Comparison of ENCODE assay signal across 9 mouse cellular contexts in the genomic region with DNA sequence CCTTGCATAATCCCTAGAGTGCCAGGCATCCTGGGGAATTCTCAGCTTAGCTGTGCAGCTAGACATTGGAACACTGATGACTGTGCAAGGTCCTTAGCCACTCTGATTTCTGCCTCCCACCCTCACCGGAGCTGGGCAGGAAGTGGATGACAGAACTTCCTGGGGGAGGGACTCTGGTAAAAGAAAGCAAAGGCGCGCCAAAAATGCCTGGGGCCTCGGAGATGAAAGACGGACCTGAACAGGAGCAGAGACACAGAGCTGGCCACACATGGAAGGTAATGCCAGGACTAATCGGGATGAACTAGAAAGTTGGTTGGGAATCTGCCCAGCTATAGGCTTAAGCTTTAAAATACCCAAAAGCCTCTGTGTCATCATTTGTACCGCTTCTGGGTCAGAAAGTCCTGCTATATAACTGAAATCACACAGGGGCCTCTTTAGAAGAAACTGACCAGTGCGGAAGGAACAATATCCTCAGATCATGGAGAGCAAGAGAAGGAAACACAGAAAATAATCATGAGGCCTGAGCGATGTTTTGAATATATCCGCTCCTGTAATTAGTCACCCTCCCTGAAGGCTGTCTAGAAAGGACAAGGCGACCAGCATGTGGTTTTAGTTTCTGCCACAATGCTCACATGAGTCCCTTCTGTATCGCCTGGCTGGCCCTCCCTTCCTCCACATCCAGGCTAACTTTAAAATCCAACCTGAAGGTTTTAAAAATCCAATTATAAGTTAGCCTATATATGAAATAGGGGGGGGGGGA. TPM values are rescaled to one million over a fixed set of nuclear protein-coding genes. Genes with fewer than 3 reads are reported as not detected.
DNase-seq lines count a peak whose midpoint lies in the region; ATAC-seq and TF ChIP-seq lines count a peak whose summit lies in the region.
"Had no signal": no experiment of that assay in that cellular context is flagged by ENCODE, and none has a peak within 500 bp of the region (broad histone marks: within the 10 kb centered on the region; RNA-seq: fewer than 3 reads in every experiment).

A gene (plus strand): TSS at position 197 of the 760 bp plus-strand sequence.

- H3K27ac ChIP-seq in kidney, adult 2 months (ENCODE audit: insufficient read depth, low read depth, low read length): peak within 1 kb of the TSS; percentile 80
- peak within 1 kb of the TSS; percentile 50; the same call in 1 of the 2 replicates for H3K27ac ChIP-seq in thymus, adult 2 months (ENCODE audit: control insufficient read depth, insufficient read depth, low read length)
- H3K27ac ChIP-seq in forebrain, embryonic 12.5 days: no peak within 1 kb of the TSS
- H3K27ac ChIP-seq: neural tube, embryonic 13.5 days had no signal

- H3K36me3 ChIP-seq in erythroblast, embryonic 14.5 days (ENCODE audit: control insufficient read depth): peaks cover 19% of the 10 kb centered on the region
- H3K36me3 ChIP-seq in kidney, adult 2 months (ENCODE audit: control insufficient read depth, insufficient read depth, low read length): no peaks in the 10 kb centered on the region
- H3K36me3 ChIP-seq in thymus, adult 2 months (ENCODE audit: control insufficient read depth, insufficient read depth, low read length): no peaks in the 10 kb centered on the region
- no peaks in the 10 kb centered on the region for H3K36me3 ChIP-seq in forebrain, embryonic 12.5 days (replicated peaks)
- H3K36me3 ChIP-seq: neural tube, embryonic 13.5 days had no signal

- H3K4me1 ChIP-seq in erythroblast, embryonic 14.5 days (ENCODE audit: control insufficient read depth): peaks cover 23% of the 10 kb centered on the region
- H3K4me1 ChIP-seq in kidney, adult 2 months (ENCODE audit: control insufficient read depth, insufficient read depth, low read length): no peaks in the 10 kb centered on the region
- peaks cover 12% of the 10 kb centered on the region for H3K4me1 ChIP-seq in thymus, adult 2 months (replicated peaks; ENCODE audit: control insufficient read depth, insufficient read depth, low read length)
- no peaks in the 10 kb centered on the region for H3K4me1 ChIP-seq in forebrain, embryonic 12.5 days
- H3K4me1 ChIP-seq: neural tube, embryonic 13.5 days had no signal

- 59% methylated on average over 12 of the region's 12 CpGs for WGBS in kidney, adult 2 months
- WGBS in thymus, adult 2 months: 4% methylated on average over 12 of the region's 12 CpGs
- WGBS in forebrain, embryonic 12.5 days: 76% methylated on average over 12 of the region's 12 CpGs

- TF ChIP-seq CTCF in kidney, adult 2 months (conservative IDR thresholded peaks at IDR 0.05; ENCODE audit: insufficient read depth, insufficient read length, low read depth, low read length): no peak
- no peak for TF ChIP-seq CTCF in thymus, adult 2 months (IDR thresholded peaks at IDR 0.05; ENCODE audit: borderline replicate concordance, control insufficient read depth, extremely low read depth, insufficient read depth, low read length, poor library complexity)

- no peaks in the 10 kb centered on the region for H3K27me3 ChIP-seq in erythroblast, embryonic 14.5 days (ENCODE audit: control insufficient read depth)
- H3K27me3 ChIP-seq in kidney, adult 2 months (replicated peaks; ENCODE audit: control insufficient read depth, insufficient read depth, low read length): no peaks in the 10 kb centered on the region
- H3K27me3 ChIP-seq in thymus, adult 2 months (ENCODE audit: control insufficient read depth, insufficient read depth, low read length): no peaks in the 10 kb centered on the region
- H3K27me3 ChIP-seq in forebrain, embryonic 12.5 days: no peaks in the 10 kb centered on the region
- H3K27me3 ChIP-seq: neural tube, embryonic 13.5 days had no signal

- H3K4me2 ChIP-seq in forebrain, embryonic 12.5 days: no peak within 1 kb of the TSS
- H3K4me2 ChIP-seq: neural tube, embryonic 13.5 days had no signal

- H3K4me3 ChIP-seq in erythroblast, embryonic 14.5 days (replicated peaks): peak within 1 kb of the TSS; percentile 60
- H3K4me3 ChIP-seq in kidney, adult 2 months (ENCODE audit: insufficient read depth, low read depth, low read length): peak within 1 kb of the TSS; percentile 63
- peak within 1 kb of the TSS; percentile 40 for H3K4me3 ChIP-seq in thymus, adult 2 months (ENCODE audit: control insufficient read depth, insufficient read depth, low read length)
- no peak within 1 kb of the TSS for H3K4me3 ChIP-seq in forebrain, embryonic 12.5 days (replicated peaks)
- H3K4me3 ChIP-seq: neural tube, embryonic 13.5 days had no signal

- ATAC-seq in forebrain, embryonic 12.5 days (ENCODE audit: low FRiP score): no peak

- H3K9me3 ChIP-seq in erythroblast, embryonic 14.5 days (ENCODE audit: control insufficient read depth, low read length): no peaks in the 10 kb centered on the region
- no peaks in the 10 kb centered on the region for H3K9me3 ChIP-seq in forebrain, embryonic 12.5 days
- H3K9me3 ChIP-seq: neural tube, embryonic 13.5 days had no signal

- no peak for TF ChIP-seq POLR2A in kidney, adult 2 months (IDR thresholded peaks at IDR 0.05; ENCODE audit: low read depth, low read length)
- TF ChIP-seq POLR2A in thymus, adult 2 months (IDR thresholded peaks at IDR 0.05; ENCODE audit: control insufficient read depth, extremely low read depth, insufficient read depth, low read length, poor library complexity): 0 out of 2 replicates have a peak, but pooled peaks have one; percentile 42

- DNase-seq in A20 (ENCODE audit: low read depth, low spot score): peak; percentile 81
- peak; percentile 57 to 70 for DNase-seq in CD8-positive naive resting alpha-beta T cell, adult 2 months (ENCODE audit: low read depth in 2 of 2, low spot score in 2 of 2)
- DNase-seq in kidney, adult 2 months: peak; percentile 72
- DNase-seq in lung, postnatal 14 days: peak; percentile 41
- peak; percentile 73 for DNase-seq in thymus, adult 2 months
- DNase-seq in embryo, embryonic 10 days (ENCODE audit: low spot score): no peak

- H3K9ac ChIP-seq in forebrain, embryonic 12.5 days: no peak within 1 kb of the TSS
- H3K9ac ChIP-seq: neural tube, embryonic 13.5 days had no signal

RNA-seq across cellular contexts. Expression of the gene that starts here (rescaled TPM):
- polyA plus RNA-seq in erythroblast, embryonic 14.5 days (2012): not detected in 2 replicates
- polyA plus RNA-seq in kidney, adult 2 months (2012; rRNA removed): 0.72 TPM in 2 replicates
- polyA plus RNA-seq in thymus, adult 2 months (2012; rRNA removed): 2.7 and 3.0 TPM in 2 replicates
- polyA plus RNA-seq in forebrain, embryonic 12.5 days (2016; fragmentation: Nextera tagmentation; extraction: Ambion mirVana): 0.28 and 0.53 TPM in 2 replicates

Comparison
In these comparisons a context has a peak if more than half of its experiments do, and no peak if none do; other contexts are left out.
1. Peak in DNase-seq, H3K4me3 ChIP-seq and H3K27ac ChIP-seq in kidney, adult 2 months; RNA of the gene not detected or under 1 TPM.